Mouse (Mus musculus) limb, embryonic 13.5 days (tissue): ENCODE results near the gene Cdc25b. TPM values are rescaled to one million over a fixed set of nuclear protein-coding genes. Genes with fewer than 3 reads are reported as not detected.

Experiments
- ATAC-seq: fragments of 200-750 bp; cut with Nextera tagmentation; 2 replicates; pipeline ENCODE4 v1.8.0; 2017; ENCODE audit warnings: low read depth, moderate number of reproducible peaks, moderate TSS enrichment; ENCODE audit not compliant: low FRiP score
- H3K27ac ChIP-seq: fragments of 300-500 bp; sonication (generic); 2 replicates; pipeline ENCODE4 v1.5.1; 2015; ENCODE audit warnings: inconsistent platforms, mild to moderate bottlenecking, moderate library complexity
- H3K27me3 ChIP-seq: fragments of 300-500 bp; sonication (generic); 2 replicates; pipeline ENCODE4 v1.6.1; 2015; ENCODE audit warnings: mild to moderate bottlenecking, inconsistent platforms
- H3K36me3 ChIP-seq: fragments of 300-500 bp; sonication (generic); 2 replicates; pipeline ENCODE4 v1.6.1; 2015; ENCODE audit warnings: inconsistent platforms, mild to moderate bottlenecking, moderate library complexity
- H3K4me1 ChIP-seq: fragments of 300-500 bp; sonication (generic); 2 replicates; pipeline ENCODE4 v1.6.1; 2015; ENCODE audit warnings: inconsistent platforms
- H3K4me2 ChIP-seq: fragments of 300-500 bp; sonication (generic); replicated peaks from 2 replicates; pipeline ENCODE4 v1.6.1; 2015; ENCODE audit warnings: inconsistent platforms, mild to moderate bottlenecking, moderate library complexity
- H3K4me3 ChIP-seq: fragments of 300-500 bp; sonication (generic); 2 replicates; pipeline ENCODE4 v1.5.1; 2015; ENCODE audit warnings: moderate library complexity, mild to moderate bottlenecking, inconsistent platforms
- H3K9ac ChIP-seq: fragments of 300-500 bp; sonication (generic); 2 replicates; pipeline ENCODE4 v1.6.1; 2015; ENCODE audit warnings: mild to moderate bottlenecking, inconsistent platforms
- H3K9me3 ChIP-seq: fragments of 300-500 bp; sonication (generic); 2 replicates; pipeline ENCODE4 v1.6.1; 2016; ENCODE audit warnings: inconsistent platforms
- WGBS: fragments of 180-500 bp; shearing (Covaris S2); methylation state at CpG from one replicate; pipeline ENCODE4 v1.1.7; 2015; 5-methylcytosine and 5-hydroxymethylcytosine counted together
- polyA plus RNA-seq: library from polyadenylated mRNA; unstranded; fragments of >200 nt; fragmentation: Nextera tagmentation; extraction: Ambion mirVana; gene quantifications from 2 replicates; pipeline ENCODE4 v1.2.1, GENCODE M21; 2015

Gene Cdc25b
- polyA plus RNA-seq, 1 experiment from 2014 or later: 57.6 TPM

DNA sequence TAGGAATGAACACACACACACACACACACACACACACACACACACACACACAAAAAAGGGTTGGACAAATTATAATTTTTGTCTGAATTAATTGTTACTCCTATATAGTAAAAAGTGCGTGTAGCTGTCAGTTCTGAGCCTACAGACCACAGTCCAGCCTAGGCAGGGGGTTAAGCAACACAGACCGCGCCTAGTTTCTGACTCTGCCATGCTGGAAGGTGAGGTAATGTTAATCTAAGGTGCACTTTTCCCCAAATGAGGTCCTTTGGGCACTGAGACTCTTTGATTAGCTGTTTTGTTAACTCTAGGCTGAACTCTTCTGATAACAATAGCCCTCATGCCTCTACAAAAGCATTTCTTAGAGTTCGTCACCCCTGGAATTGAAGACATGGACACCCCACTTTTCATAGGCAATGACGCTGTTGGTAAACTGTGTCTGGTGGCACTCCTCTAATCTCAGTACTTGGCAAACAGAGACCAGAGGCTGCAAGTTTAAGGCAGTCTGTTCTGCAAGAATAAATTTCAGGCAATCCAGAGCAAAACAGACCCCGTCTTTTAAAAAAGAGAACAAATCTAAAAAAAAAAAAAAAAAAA is 17.2 kb downstream of the Cdc25b start:
- peaks cover 14% of the 10 kb centered on the region for H3K4me1 ChIP-seq
- peaks cover 20% of the 10 kb centered on the region for H3K36me3 ChIP-seq
- H3K9me3 ChIP-seq: no peaks in the 10 kb centered on the region
- no peaks in the 10 kb centered on the region for H3K27me3 ChIP-seq
- WGBS: 73% methylated on average over 6 of the region's 6 CpGs
- H3K4me2 ChIP-seq: no peak overlapping the region
- H3K4me3 ChIP-seq: no peak overlapping the region
- H3K27ac ChIP-seq: peak overlapping the region; percentile 82
- peak; percentile 19; the same call in 1 of the 2 replicates for ATAC-seq
- H3K9ac ChIP-seq: no peak overlapping the region

DNA sequence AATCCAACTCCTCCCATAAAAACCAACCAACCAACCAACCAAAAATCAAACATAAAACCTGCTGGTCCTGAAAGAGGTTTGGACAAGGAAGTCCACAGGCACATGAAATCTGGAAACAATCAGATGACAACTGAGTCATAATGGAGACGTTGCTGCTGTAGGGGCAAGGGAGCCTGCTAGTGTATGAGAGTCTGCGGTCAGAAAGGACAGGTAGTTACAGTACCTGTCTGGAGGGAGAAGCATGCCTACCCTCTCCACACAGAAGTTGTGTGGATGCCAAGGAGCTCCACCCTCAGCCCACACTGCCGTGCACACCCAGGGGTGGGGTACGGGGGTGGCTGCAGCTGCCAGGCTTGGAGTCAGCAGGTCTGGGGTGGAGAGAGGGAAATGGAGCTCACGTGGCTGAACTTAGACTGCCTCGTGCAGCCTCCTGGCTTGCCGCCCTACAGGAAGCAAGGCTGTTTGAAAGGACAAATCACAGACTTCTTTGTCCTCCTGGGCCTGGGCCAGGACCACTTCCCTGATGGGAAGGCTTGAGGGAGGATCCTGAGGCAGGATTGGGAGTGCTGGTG is 17.7 kb downstream of the Cdc25b start:
- Histone ChIP-seq H3K27me3 (no peaks in the 10 kb centered on the region), H3K9me3 (no peaks in the 10 kb centered on the region), H3K27ac (peak overlapping the region; percentile 82), H3K4me1 (peaks cover 19% of the 10 kb centered on the region), H3K9ac (no peak overlapping the region), H3K36me3 (peaks cover 14% of the 10 kb centered on the region; the same call in 1 of the 2 replicates), H3K4me3 (no peak overlapping the region), H3K4me2 (peak overlapping the region; percentile 40)
- peak; percentile 80 for ATAC-seq
- 31% methylated on average over 7 of the region's 7 CpGs for whole genome bisulfite sequencing

DNA sequence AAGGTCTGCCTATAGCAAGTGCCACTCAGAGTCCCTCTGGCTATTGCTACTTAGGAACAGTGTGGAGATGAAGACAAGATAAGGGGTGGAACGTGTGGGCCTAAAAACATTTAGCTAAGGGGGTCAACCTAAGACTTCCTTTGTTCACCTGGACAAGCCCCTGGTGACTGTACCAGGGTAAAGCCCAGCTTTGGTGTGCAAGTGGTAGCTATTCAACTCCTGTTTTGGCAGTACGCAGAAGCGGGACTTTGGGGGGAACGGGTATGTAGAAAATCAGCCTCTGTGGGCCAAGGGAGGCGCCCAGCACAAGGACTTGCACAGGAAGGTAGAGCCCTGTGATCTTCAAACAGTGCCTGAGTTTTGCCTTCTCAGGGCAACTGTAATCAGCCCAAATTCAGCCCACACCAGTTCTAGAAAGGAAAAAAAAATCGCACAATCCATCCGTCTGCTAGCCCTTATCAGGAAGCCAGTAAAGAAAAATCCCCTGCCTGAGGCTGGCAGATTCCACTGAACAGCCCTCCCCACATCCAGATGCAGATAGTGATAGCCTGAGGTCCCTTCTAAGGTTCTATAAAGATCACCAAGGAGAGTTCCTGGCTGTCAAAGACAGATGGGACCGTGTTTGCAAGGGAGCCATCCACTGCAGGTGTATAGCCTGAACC is 18.9 kb downstream of the Cdc25b start:
- no peak overlapping the region for H3K9ac ChIP-seq
- H3K4me1 ChIP-seq: peaks cover 22% of the 10 kb centered on the region
- no peak overlapping the region for H3K4me3 ChIP-seq
- peak overlapping the region; percentile 82; the same call in 1 of the 2 replicates for H3K27ac ChIP-seq
- ATAC-seq: no peak
- no peaks in the 10 kb centered on the region for H3K27me3 ChIP-seq
- no peak overlapping the region for H3K4me2 ChIP-seq
- peaks cover 5% of the 10 kb centered on the region; the same call in 1 of the 2 replicates for H3K36me3 ChIP-seq
- no peaks in the 10 kb centered on the region for H3K9me3 ChIP-seq
- 77% methylated on average over 8 of the region's 8 CpGs for WGBS

DNA sequence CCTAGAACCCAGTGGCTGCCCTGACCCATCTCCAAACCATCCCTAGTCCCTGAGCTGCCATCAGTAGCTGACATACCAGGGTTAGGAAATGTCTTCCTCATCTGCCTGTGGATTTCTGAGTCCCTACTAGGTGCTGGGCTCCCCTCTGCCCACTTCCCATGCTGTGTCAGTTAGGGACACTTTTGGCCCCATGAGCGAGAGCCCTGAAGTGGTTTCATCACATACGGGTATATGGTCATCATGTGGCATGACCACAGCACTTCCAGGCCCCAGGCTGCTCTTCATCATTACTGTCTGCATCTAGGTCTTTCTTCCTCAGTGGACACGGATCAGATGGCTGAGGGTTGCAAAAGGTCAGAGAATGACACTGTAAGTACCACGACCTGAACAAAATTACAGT is 20.0 kb downstream of the Cdc25b start, which contains the start of gene Ap5s1:
Gene Ap5s1 (plus strand): TSS at position 301 of the 400 bp plus-strand sequence.
- ATAC-seq: no peak
- WGBS: 74% methylated on average over 4 of the region's 4 CpGs
- H3K4me2 ChIP-seq: no peak within 1 kb of the TSS
- no peaks in the 10 kb centered on the region for H3K36me3 ChIP-seq
- no peak within 1 kb of the TSS for H3K27ac ChIP-seq
- no peaks in the 10 kb centered on the region for H3K9me3 ChIP-seq
- H3K4me3 ChIP-seq: no peak within 1 kb of the TSS
- H3K27me3 ChIP-seq: no peaks in the 10 kb centered on the region
- H3K4me1 ChIP-seq: peaks cover 27% of the 10 kb centered on the region
- no peak within 1 kb of the TSS for H3K9ac ChIP-seq

DNA sequence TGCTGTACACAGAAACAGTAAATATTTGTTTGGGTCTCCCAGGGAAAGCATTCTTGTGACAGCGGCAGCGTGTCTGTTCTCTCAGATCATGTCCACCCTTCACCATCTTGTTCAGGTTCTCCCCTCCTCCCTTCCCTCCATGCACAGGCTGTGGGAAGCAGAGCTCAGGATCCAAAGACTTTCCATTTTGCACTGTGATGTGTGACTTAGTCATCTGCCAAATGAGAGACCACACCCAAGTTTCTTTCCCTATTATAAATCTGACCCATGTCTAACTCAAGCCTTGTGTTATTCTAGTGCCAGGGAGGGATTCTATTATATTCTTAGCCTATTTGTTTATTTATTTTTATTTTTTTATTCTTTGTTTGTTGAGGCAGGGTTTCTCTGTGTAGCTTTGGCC is 21.6 kb downstream of the Cdc25b start:
- H3K36me3 ChIP-seq: peaks cover 11% of the 10 kb centered on the region
- 87% methylated on average over 2 of the region's 2 CpGs for WGBS
- no peak overlapping the region for H3K9ac ChIP-seq
- no peaks in the 10 kb centered on the region for H3K9me3 ChIP-seq
- no peak for ATAC-seq
- no peaks in the 10 kb centered on the region for H3K27me3 ChIP-seq
- no peak overlapping the region for H3K4me3 ChIP-seq
- peaks cover 27% of the 10 kb centered on the region for H3K4me1 ChIP-seq
- no peak overlapping the region for H3K27ac ChIP-seq
- H3K4me2 ChIP-seq: no peak overlapping the region

DNA sequence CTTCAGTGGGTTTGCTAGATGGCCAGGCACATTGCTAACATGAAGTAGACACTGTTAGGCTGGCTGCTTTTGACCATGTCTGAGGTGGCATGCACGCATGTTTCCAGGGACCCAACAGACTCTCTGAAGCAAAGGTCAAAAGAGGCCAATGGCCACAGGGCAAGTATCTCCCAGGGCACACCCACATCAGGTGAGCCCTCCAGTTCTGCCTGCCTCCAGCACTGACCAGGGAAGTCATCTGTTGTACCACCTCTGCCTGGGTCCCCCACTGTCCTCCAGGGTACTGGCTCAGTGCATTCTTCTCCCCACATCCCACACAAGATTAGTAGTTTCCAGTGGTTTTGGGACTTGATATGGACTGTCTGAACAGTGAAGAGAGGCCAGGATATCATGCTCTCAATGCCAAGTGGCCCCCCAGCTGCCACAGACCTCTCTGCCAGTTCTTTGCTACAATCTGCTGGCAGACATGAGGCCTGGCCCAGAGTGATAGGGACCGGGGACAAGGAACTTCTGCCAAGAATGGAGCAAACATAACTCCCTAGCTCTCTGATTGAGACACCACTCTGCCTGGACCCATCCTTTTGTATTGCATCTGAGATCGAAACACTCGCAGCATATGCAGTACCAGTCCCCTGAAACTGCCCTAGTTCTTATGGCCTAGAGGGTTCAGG is 22.5 kb downstream of the Cdc25b start:
- peak overlapping the region; percentile 62 for H3K4me3 ChIP-seq
- H3K36me3 ChIP-seq: peaks cover 17% of the 10 kb centered on the region
- peak overlapping the region; percentile 75 for H3K4me2 ChIP-seq
- H3K4me1 ChIP-seq: peaks cover 23% of the 10 kb centered on the region
- peak overlapping the region; percentile 77 for H3K9ac ChIP-seq
- ATAC-seq: no peak
- WGBS: 82% methylated on average over 4 of the region's 4 CpGs
- no peaks in the 10 kb centered on the region for H3K27me3 ChIP-seq
- no peaks in the 10 kb centered on the region for H3K9me3 ChIP-seq
- peak overlapping the region; percentile 83 for H3K27ac ChIP-seq

DNA sequence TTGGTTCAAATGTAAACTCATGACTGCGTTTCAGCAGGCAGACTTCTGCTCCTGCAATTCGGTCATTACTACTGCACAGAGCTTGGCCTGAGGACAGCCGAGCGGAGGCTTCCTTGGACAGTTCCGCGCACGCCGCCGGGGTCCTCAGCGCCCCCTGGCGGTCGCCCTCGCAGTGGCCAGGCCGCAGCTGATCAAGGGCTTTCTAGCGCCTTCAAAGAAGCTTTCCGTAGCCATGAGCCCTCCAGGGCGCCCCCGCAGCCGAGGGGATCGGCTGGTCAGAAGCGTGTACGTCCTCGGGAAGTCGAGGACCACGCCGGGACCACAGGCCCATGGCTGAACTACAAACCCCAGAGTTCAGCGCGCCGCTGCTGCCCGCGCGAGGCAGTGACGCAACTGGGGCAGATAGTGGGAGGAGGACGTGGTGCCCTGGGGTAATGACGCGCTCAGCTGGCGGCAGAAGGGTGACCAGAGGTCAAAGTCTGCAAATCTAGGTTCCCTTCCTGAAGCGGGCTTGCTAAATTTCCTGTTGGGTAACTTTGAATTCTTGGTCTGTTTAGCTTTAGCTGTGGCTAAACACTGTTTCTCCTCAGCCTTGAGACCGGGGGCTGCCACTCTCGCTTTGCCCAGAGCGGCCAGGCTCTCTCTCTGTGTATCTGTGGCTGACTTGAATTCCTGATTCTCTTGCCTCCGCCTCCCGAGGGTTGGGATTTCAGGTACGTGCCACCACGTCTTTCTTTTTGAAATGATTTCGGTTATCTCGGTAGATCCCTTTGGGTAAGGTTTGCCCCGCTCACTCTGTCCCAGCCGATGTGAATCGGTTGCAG is 23.4 kb downstream of the Cdc25b start:
- 2% methylated on average over 50 of the region's 50 CpGs for WGBS
- H3K27me3 ChIP-seq: no peaks in the 10 kb centered on the region
- ATAC-seq: peak; percentile 96
- H3K9ac ChIP-seq: peak overlapping the region; percentile 77
- peak overlapping the region; percentile 62 for H3K4me3 ChIP-seq
- H3K9me3 ChIP-seq: no peaks in the 10 kb centered on the region
- H3K4me1 ChIP-seq: peaks cover 14% of the 10 kb centered on the region
- H3K4me2 ChIP-seq: peak overlapping the region; percentile 75
- peaks cover 23% of the 10 kb centered on the region for H3K36me3 ChIP-seq
- H3K27ac ChIP-seq: peak overlapping the region; percentile 83

DNA sequence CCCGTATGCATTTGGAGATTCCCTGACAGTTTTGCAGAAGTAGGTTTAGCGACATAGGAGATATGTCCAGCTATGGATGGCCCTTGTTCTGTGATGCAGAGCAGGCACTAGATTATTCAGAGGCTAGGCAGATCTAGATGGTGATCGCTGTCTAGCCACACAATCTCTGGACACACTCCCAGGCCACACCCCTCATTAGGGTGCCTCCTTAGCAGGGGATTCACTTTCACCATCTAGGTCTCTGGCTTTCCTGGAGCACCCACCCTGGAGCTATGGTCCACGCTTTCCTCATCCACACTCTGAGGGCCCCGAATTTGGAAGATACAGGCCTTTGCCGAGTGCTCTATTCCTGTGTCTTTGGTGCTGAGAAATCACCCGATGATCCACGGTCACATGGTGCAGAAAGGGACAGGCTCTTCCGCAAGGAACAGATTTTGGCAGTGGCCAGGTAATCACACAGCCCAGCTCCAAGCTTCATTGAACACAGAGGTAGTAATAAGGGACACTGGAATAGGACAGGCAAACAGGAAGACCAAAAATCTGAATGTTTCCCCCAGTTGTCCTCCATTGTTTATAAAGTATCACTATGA is 24.4 kb downstream of the Cdc25b start:
- Histone ChIP-seq H3K9ac (peak overlapping the region; percentile 77), H3K4me1 (peaks cover 13% of the 10 kb centered on the region), H3K4me3 (peak overlapping the region; percentile 62), H3K27me3 (no peaks in the 10 kb centered on the region), H3K4me2 (peak overlapping the region; percentile 75), H3K27ac (no peak overlapping the region), H3K9me3 (no peaks in the 10 kb centered on the region), H3K36me3 (peaks cover 23% of the 10 kb centered on the region)
- 71% methylated on average over 9 of the region's 9 CpGs for WGBS
- no peak for ATAC-seq

DNA sequence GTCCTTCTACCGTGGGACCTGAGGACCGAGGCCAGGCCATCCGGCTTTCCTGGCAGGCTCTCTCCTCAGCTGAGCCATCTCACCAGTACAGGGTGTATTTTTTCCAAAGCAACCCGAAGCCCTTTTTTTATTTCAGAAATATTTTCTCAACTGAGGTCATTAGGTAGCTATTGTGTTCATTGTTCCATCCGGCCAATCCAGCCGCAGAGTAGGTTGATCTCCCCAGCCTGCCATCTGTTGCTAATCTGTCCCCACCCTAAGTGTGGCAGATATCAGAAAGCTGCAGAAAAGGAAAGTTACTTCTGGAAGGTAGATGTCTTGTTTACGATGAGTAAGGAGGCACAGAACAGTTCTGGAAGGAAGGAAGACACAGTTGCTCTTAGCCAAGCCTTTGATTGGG is 27.0 kb downstream of the Cdc25b start:
- Histone ChIP-seq H3K4me1 (peaks cover 13% of the 10 kb centered on the region), H3K36me3 (peaks cover 23% of the 10 kb centered on the region), H3K27me3 (no peaks in the 10 kb centered on the region), H3K9ac (no peak overlapping the region), H3K4me3 (no peak overlapping the region), H3K27ac (no peak overlapping the region), H3K9me3 (no peaks in the 10 kb centered on the region), H3K4me2 (no peak overlapping the region)
- WGBS: 86% methylated on average over 7 of the region's 7 CpGs
- no peak for ATAC-seq

DNA sequence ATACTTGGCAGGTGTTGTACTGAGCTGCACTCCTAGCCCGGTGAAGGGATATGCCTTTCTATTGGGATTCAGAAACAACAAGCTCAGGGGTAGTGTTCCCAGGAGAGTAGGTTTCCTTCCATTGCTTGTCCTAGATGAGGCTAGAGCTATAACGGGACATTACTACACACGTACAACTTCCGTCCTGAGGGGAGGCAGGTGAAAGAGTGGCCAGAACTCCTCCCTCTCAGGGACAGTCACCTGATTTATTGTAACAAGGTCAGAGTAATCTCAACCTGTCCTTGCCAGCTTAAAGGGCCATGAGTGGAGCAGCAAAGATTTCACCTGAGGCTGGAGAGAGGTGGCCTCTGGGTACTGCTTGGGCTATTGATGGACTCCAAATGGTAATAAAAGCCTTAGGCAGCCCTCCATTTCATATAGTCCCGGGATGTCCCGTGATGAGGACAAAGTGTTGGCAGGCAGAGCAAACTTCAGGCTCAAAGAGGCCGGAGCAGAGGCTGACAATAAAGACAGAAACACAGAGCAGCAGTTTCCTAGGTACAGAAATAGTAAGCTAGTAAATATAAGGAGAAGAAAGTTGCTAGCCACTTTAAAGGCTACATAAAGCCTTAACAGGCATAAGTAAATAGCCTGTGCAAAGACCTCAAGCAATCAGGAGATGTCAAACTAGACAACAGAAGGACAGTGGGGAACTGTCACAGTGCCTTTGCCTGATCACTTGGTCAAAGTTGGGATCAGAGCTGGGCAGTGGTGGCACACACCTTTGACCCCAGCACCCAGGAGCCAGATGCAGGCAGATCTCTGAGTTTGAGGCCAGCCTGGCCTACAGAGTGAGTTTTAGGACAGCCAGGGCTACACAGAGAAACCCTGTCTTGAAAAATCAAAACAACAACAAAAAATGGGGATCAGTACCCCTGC is 29.5 kb downstream of the Cdc25b start:
- Histone ChIP-seq H3K4me2 (no peak overlapping the region), H3K4me1 (peaks cover 1% of the 10 kb centered on the region), H3K9ac (no peak overlapping the region), H3K27ac (no peak overlapping the region), H3K9me3 (no peaks in the 10 kb centered on the region), H3K36me3 (peaks cover 23% of the 10 kb centered on the region), H3K4me3 (no peak overlapping the region), H3K27me3 (no peaks in the 10 kb centered on the region)
- no peak for ATAC-seq
- WGBS: 80% methylated on average over 7 of the region's 7 CpGs
